Mouse (Mus musculus): ENCODE results near the gene Atp8b5.
A peak's percentile ranks its signal among the peaks of the same experiment; 100 is the strongest.

Gene Atp8b5

GRCm38 (mm10) chr4:43321536-43321935, 54.6 kb downstream of the Atp8b5 start:
- DNase-seq (ENCODE audit: extremely low read depth, low read depth), result peak; percentile 61

DNA sequence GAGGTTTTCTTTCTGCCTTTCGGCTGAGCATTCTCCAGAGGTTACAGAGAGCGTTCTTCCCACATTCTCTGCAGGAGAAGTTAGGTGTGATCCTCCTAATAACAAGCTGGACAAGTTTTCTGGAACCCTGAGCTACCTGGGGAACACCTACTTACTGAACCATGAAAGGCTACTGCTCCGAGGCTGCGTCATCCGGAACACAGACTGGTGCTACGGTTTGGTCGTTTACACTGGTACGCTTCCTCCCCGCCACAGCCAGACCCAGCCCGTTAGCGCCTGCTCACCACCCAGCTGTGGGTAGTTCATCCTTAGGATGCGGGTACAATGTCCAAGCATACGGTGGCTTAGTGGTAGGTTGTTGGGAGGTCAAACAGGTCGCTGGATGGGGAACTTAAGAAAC, 55.4 kb downstream of the Atp8b5 start:
- DNase-seq (ENCODE audit: extremely low read depth, low read depth), result no peak

GRCm38 (mm10) chr4:43327118-43327517, 60.2 kb downstream of the Atp8b5 start:
- DNase-seq (ENCODE audit: extremely low read depth, low read depth), result no peak

DNA sequence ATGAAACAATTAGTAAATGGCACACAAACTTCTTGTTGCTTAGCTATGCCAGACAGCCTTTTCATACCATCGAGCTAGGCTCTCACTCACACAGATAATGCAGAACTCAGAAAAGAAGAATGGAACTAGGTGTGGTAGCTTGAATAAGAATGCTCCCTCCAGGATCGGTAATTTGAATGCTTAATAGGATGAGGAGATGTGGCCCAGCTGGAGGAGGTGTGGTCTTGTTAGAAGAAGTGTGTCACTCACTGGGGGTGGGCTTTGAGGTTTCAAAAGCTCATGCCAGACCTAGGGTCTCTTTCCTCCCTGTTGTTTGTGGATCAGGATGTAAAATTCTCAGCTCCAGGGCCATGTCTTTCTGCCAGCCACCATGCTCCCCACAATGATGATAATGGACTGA, 67.8 kb downstream of the Atp8b5 start:
- DNase-seq (ENCODE audit: extremely low read depth, low read depth), result no peak

DNA sequence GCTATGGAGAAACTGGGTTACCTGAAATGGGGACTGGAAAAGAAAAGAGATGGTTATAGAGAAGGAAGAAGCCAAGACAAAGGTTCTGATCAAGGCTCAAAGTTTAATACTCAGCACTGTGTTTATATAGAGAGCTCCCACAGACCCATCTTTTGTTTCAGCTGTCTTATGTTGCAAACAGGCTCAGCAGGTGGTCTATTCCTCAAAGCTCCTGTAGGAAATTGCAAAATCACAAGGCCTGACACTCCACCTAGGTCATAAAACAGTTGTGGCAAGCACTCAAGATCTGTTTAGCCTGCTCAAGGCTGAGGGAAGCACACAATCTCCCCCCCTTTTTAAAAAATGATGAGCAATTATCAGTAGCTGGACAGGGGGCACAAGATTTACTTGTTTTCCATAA, 69.2 kb downstream of the Atp8b5 start:
- no peak for DNase-seq (ENCODE audit: extremely low read depth, low read depth)

DNA sequence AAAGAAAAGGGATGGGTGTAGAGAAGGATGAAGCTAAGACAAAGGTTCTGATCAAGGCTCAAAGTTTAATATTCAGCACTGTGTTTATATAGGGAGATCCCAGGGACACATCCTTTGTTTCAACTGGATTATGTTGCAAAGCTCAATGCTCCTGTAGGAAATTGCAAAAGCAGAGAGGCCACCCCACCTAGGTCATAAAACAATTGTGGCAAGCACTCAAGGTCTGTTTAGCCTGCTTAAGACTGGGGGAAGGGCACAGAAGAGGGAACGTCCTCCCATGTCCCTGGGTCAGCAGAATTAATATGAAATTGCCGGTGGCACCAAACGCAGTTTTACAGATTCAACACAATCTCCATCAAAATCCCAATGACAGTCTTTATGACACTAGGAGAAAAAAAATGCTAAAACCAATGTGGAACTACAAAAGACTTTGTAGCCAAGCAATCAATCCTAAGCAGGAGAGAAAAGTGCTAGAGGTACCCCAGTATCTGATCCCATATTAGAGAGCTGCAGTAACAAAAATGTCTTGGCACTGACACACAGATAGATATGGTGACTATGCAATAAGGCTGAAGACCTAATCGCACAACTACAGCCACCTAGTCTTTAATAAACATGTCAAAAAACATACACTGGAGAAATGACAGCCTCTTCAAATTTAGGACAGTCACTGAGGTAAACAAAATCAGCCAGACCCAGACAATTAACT, 73.3 kb downstream of the Atp8b5 start:
- no peak for DNase-seq (ENCODE audit: extremely low read depth, low read depth)

DNA sequence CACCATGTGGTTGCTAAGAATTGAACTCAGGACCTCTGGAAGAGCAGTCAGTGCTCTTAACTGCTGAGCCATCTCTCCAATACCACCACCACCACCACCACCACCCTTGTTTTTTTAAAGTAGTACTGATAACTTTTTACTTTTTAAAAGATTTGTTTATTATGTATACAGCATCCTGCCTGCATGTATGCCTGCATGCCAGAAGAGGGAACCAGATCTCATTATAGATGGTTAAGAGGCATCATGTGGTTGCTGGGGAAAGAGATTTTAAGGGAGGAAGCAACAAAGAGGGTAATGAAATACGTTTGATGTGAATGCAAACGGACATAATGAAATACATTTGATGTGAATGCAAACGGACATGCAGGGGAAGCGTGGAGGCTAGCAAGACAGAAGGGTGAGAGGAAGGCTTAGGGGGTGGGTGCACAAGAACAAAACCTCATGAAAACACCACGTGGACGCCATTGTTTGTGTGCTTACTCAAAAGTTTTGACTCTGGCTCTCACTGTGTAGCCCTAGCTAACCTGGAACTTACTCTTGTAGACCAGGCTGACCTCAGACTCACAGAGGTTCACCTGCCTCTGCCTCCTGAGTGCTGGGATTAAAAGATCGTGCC, 74.4 kb downstream of the Atp8b5 start:
- DNase-seq (ENCODE audit: extremely low read depth, low read depth), result no peak

- DNase-seq (ENCODE audit: extremely low read depth, low read depth), result no peak
These were observed 75.5 kb downstream of the Atp8b5 start for GRCm38 (mm10) chr4:43342443-43342842.

DNA sequence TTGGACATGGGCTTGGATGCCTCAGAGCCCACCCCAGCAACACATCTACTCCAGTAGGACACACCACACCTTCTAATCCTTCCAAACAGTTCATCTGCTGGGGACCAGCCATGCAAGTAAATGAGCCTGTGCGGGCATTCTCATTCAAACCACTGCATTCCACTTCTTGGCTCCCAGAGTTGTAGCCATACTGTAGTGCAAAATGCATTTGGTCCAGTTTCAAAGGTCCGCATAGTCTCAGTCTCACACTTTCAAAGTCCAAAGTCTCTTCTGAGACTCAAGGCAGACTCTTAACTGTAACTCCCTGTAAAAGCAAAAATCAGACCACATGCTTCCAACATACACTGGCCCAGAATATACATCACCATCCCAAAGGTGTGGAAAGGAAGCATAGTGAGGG, 78.0 kb downstream of the Atp8b5 start:
- no peak for DNase-seq (ENCODE audit: extremely low read depth, low read depth)

DNA sequence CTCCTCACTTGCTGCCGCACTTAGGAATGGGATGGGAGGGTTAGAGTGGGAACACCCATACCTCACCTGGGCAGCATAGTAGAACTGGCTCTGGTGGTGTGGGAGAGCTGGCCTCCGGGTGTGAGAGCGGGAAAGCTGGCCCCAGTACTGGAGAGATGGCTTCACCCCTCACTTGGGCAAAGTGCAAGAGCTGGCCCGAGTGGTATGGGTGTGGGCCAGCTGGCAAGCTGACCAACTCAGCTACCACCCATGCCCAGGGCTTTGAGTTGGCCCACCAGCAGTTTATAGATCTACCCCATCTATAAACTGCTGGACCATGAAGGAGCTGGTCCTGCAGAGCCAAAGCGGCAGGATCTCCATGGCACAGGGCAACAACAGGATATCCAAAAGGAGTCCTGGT, 82.2 kb downstream of the Atp8b5 start:
- no peak for DNase-seq (ENCODE audit: extremely low read depth, low read depth)

DNA sequence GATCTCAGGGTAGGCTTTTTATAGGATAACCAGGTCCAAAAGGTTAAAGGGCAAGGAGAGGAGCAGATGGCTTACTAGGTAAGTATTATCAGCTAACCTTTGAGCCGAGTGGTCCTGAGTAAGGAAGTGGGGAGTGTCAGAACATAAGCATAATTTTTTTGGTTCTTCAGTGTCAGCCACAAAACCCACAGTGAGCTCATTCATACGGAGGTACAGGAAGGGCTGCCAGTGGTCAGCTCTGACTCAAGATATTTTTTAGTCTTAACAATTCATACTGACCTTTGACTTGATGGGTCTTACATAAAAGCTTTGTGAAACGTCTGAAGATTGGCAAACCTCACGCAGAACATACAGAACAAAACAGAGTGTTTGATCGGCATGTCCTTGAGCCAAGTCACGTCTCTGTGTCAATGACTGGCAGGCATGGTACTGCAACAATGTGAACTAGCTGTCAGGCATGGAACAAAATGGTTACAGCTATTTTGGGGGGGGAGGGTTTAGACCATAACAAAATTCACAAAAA, 83.1 kb downstream of the Atp8b5 start:
- DNase-seq (ENCODE audit: extremely low read depth, low read depth), result no peak

- no peak for DNase-seq (ENCODE audit: extremely low read depth, low read depth)
These were observed 86.7 kb downstream of the Atp8b5 start for GRCm38 (mm10) chr4:43353662-43354061.

DNA sequence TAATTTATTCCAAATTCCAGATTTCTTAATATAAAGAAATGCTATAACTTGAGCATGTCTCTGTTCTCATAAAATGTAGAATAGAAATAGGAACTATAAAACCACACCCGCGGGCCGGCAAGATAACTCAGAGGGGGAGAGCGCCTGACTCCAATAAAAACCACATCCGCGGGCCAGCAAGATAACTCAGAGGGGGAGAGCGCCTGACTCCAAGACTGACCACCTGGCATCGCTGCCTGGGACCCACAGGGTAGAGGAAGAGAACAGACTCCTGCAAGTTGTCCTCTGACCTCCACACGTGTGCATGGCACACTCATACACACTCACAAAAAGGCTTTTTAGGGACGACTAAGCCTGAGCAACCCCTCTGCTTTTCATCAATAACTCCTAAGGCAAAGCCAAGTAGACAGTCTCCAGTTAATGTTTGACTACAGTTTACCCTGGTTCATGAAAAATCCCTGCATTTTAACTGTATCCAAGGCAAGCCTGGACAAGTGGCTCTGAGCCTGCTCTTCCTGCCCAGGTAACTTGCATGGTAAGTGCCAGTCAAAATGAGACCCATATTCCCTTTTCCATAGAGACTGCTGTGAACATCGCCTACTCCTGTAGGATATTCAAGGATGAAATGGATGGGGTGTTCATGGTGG, 98.1 kb downstream of the Atp8b5 start:
- DNase-seq (ENCODE audit: extremely low read depth, low read depth), result peak; percentile 75

GRCm38 (mm10) chr4:43367295-43367694, 100.3 kb downstream of the Atp8b5 start:
- no peak for DNase-seq (ENCODE audit: extremely low read depth, low read depth)

- peak; percentile 70 for DNase-seq (ENCODE audit: extremely low read depth, low read depth)
These were observed 100.8 kb downstream of the Atp8b5 start for GRCm38 (mm10) chr4:43367787-43368186.

DNA sequence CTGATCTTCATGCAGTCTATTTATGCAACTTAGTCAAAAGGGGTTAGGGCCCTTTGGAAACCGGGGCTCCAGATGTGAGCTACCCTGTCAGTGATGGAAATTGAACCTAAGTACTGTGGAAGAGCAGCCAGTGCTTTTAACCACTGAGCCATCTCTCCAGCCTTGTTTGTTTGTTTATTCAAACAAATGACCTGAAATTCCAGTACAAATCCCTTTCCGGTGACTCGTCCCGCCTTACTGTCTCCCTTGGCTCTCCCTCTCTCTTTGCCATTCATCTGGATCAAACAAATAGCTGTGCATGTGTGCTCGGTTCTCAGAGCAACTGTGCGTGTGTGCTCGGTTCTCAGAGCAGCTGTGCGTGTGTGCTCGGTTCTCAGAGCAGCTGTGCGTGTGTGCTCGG, 104.4 kb downstream of the Atp8b5 start:
- no peak for DNase-seq (ENCODE audit: extremely low read depth, low read depth)

- no peak for DNase-seq (ENCODE audit: extremely low read depth, low read depth)
These were observed 105.2 kb downstream of the Atp8b5 start for GRCm38 (mm10) chr4:43372155-43372554.

- no peak for DNase-seq (ENCODE audit: extremely low read depth, low read depth)
These were observed 107.3 kb downstream of the Atp8b5 start for GRCm38 (mm10) chr4:43374266-43374665.

- DNase-seq (ENCODE audit: extremely low read depth, low read depth), result no peak
These were observed 112.6 kb downstream of the Atp8b5 start for GRCm38 (mm10) chr4:43379601-43380000.

DNA sequence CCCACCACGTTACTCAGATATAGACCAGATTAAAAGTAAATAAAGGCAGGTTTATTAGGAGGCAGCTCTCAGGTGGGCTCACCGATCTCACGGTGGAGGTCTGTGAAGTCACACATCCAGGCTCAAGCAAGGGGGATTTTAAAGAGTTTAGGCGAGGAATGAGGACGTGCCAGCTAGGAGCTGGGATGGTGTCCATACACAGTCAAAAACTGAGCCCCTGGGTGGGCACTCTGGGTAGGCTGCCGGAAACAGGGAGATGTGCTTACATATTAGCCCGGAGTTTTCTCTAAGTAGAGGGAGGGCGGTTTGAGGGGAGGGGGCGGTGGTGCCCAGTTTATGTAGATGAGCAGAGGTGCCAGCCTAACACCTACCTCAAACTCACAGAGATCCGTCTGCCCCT, 114.0 kb downstream of the Atp8b5 start:
- DNase-seq (ENCODE audit: extremely low read depth, low read depth), result no peak

- no peak for DNase-seq (ENCODE audit: extremely low read depth, low read depth)
These were observed 114.6 kb downstream of the Atp8b5 start, which contains the start of gene Rusc2 for GRCm38 (mm10) chr4:43381408-43382154. Gene Rusc2, plus strand, starts transcription at chr4:43381979.

All from MEL-GATA-1-ER (cell line).